Mouse (Mus musculus): ENCODE results near the gene Krtcap2. TPM values are rescaled to one million over a fixed set of nuclear protein-coding genes. Genes with fewer than 3 reads are reported as not detected.

Krtcap2 gene
- total and polyA plus RNA-seq, 3 experiments: 143 to 230 (median 180) TPM

GRCm38 (mm10) chr3:89279153-89279890 is 33.6 kb downstream of the Krtcap2 start (continued):
- TF ChIP-seq USF2 (conservative IDR thresholded peaks at IDR 0.05; ENCODE audit: low read depth, low read length): no peak
- no peak for TF ChIP-seq USF1 (IDR thresholded peaks at IDR 0.05; ENCODE audit: low read depth, low read length)
- TF ChIP-seq SIN3A (IDR thresholded peaks at IDR 0.05; ENCODE audit: low read length): peak; percentile 32; the same call in 1 of the 2 replicates
- no peak for TF ChIP-seq TBP (conservative IDR thresholded peaks at IDR 0.05; ENCODE audit: low read depth, low read length)
- TF ChIP-seq ZMIZ1 (IDR thresholded peaks at IDR 0.05; ENCODE audit: low read depth, low read length): peak; percentile 80
- TF ChIP-seq MYC (IDR thresholded peaks at IDR 0.05; ENCODE audit: low read depth, low read length): no peak
- TF ChIP-seq MAX (IDR thresholded peaks at IDR 0.05; ENCODE audit: low read length): no peak
- no peak for TF ChIP-seq E2F4 (IDR thresholded peaks at IDR 0.05; ENCODE audit: insufficient replicate concordance, low read depth, low read length)
- peak; percentile 34; the same call in 1 of the 2 replicates for TF ChIP-seq HCFC1 (IDR thresholded peaks at IDR 0.05; ENCODE audit: low read depth, low read length)
- no peak for TF ChIP-seq MAFK (IDR thresholded peaks at IDR 0.05; ENCODE audit: insufficient replicate concordance, low read length)
- TF ChIP-seq EP300 (IDR thresholded peaks at IDR 0.05; ENCODE audit: low read length): no peak
- TF ChIP-seq CTCF (conservative IDR thresholded peaks at IDR 0.05 in 1 of 2, IDR thresholded peaks at IDR 0.05 in 1 of 2; ENCODE audit: low read depth in 2 of 2, low read length in 2 of 2): no peak
- 0 out of 2 replicates have a peak, but pooled peaks have one; percentile 30 for TF ChIP-seq MEF2A (IDR thresholded peaks at IDR 0.05; ENCODE audit: borderline replicate concordance, low read depth, low read length)
- no peak for TF ChIP-seq CHD1 (IDR thresholded peaks at IDR 0.05; ENCODE audit: low read depth, low read length)
- no peak for TF ChIP-seq ZKSCAN1 (IDR thresholded peaks at IDR 0.05; ENCODE audit: borderline replicate concordance, low read depth, low read length)
- no peak for TF ChIP-seq JUND (conservative IDR thresholded peaks at IDR 0.05; ENCODE audit: low read depth, low read length)
- TF ChIP-seq POLR2AphosphoS2 (IDR thresholded peaks at IDR 0.05; ENCODE audit: low read depth, low read length): no peak
- peak; percentile 74; the same call in 1 of the 2 replicates for TF ChIP-seq MAZ (IDR thresholded peaks at IDR 0.05; ENCODE audit: low read depth, low read length)
- TF ChIP-seq KAT2A (IDR thresholded peaks at IDR 0.05; ENCODE audit: insufficient replicate concordance, low read length): no peak

- TF ChIP-seq E2F4 (IDR thresholded peaks at IDR 0.05; ENCODE audit: insufficient replicate concordance, low read depth, low read length) (no peak), MEF2A (IDR thresholded peaks at IDR 0.05; ENCODE audit: borderline replicate concordance, low read depth, low read length) (no peak), NELFE (IDR thresholded peaks at IDR 0.05; ENCODE audit: low read depth, low read length) (no peak), ETS1 (conservative IDR thresholded peaks at IDR 0.05; ENCODE audit: low read depth, low read length) (no peak), PAX5 (IDR thresholded peaks at IDR 0.05; ENCODE audit: low read length) (no peak), SIN3A (IDR thresholded peaks at IDR 0.05; ENCODE audit: low read length) (no peak), NRF1 (IDR thresholded peaks at IDR 0.05; ENCODE audit: low read depth, low read length) (no peak), USF1 (IDR thresholded peaks at IDR 0.05; ENCODE audit: low read depth, low read length) (no peak), CHD1 (IDR thresholded peaks at IDR 0.05; ENCODE audit: low read depth, low read length) (no peak), MAZ (IDR thresholded peaks at IDR 0.05; ENCODE audit: low read depth, low read length) (no peak), ELF1 (IDR thresholded peaks at IDR 0.05; ENCODE audit: low read depth, low read length) (no peak), MAX (IDR thresholded peaks at IDR 0.05; ENCODE audit: low read length) (no peak)
- Histone ChIP-seq H3K4me2 (ENCODE audit: insufficient read depth, low read depth, poor library complexity, severe bottlenecking) (peak overlapping the region; percentile 68), H3K36me3 (replicated peaks in 1 of 2; ENCODE audit: control insufficient read depth in 1 of 2, insufficient read depth in 1 of 2, low read length in 1 of 2) (no peaks in the 10 kb centered on the region), H3K9me3 (replicated peaks; ENCODE audit: low read length) (no peaks in the 10 kb centered on the region), H3K27ac (ENCODE audit: insufficient read depth, low read depth) (no peak overlapping the region), H3K4me3 (replicated peaks in 1 of 3; ENCODE audit: low read depth in 2 of 3, low read length in 2 of 3, poor library complexity in 1 of 3) (peak overlapping the region; percentile 51 to 54 (median 51)), H3K4me1 (ENCODE audit: control insufficient read depth in 1 of 2, insufficient read depth in 2 of 2) (peaks cover 13 to 32% of the 10 kb centered on the region in 2 experiments), H3K9ac (ENCODE audit: insufficient read depth, low read depth) (peak overlapping the region; percentile 66), H3K79me2 (replicated peaks; ENCODE audit: control insufficient read depth, extremely low read depth, insufficient read depth, poor library complexity, severe bottlenecking) (no peaks in the 10 kb centered on the region), H3K27me3 (replicated peaks) (peaks cover 7% of the 10 kb centered on the region)
- no peak for DNase-seq (ENCODE audit: extremely low read depth)
- in situ Hi-C loops (cut with MboI; ENCODE audit: low pct_ligation_motif_present, low pct_unique_long_range_greater_than_20kb, low sequenced_read_pairs) (no loop called here), dilution Hi-C loops (cut with MboI; ENCODE audit: extremely low pct_ligation_motif_present, extremely low pct_unique_long_range_greater_than_20kb, low sequenced_read_pairs) (no loop called here)
Measured at GRCm38 (mm10) chr3:89280050-89280605, 34.4 kb downstream of the Krtcap2 start.

Data from CH12.LX (cell line).